Mouse (Mus musculus) midbrain, postnatal 0 days (tissue): Measurements from ENCODE around the gene Gm6657. TPM values are rescaled to one million over a fixed set of nuclear protein-coding genes. Genes with fewer than 3 reads are reported as not detected.

Experiments
- ATAC-seq: fragments of 200-750 bp; cut with Nextera tagmentation; 2 replicates; pipeline ENCODE4 v1.8.0; 2017; ENCODE audit warnings: moderate number of reproducible peaks, mild to moderate bottlenecking, moderate TSS enrichment, moderate library complexity; ENCODE audit not compliant: low FRiP score
- DNase-seq: peaks from one replicate; pipeline ENCODE4 v3.0.0-alpha.2; 2015; ENCODE audit warnings: low spot score
- H3K27ac ChIP-seq: fragments of 300-500 bp; sonication (generic); 2 replicates; pipeline ENCODE4 v1.5.1; 2014; ENCODE audit warnings: low read depth, mild to moderate bottlenecking, low read length, mixed read lengths
- H3K27me3 ChIP-seq: fragments of 300-500 bp; sonication (generic); 2 replicates; pipeline ENCODE4 v1.6.1; 2014; ENCODE audit warnings: low read length, control low read depth, mixed read lengths; ENCODE audit not compliant: insufficient read depth
- H3K36me3 ChIP-seq: fragments of 300-500 bp; sonication (generic); 2 replicates; pipeline ENCODE4 v1.6.1; 2014; ENCODE audit warnings: low read length, control low read depth, mixed read lengths; ENCODE audit not compliant: insufficient read depth
- H3K4me1 ChIP-seq: fragments of 300-500 bp; sonication (generic); 2 replicates; pipeline ENCODE4 v1.6.1; 2014; ENCODE audit warnings: mild to moderate bottlenecking, control low read depth, antibody characterized with exemption, low read length, mixed read lengths; ENCODE audit not compliant: insufficient read depth
- H3K4me2 ChIP-seq: fragments of 300-500 bp; sonication (generic); 2 replicates; pipeline ENCODE4 v1.6.1; 2014; ENCODE audit warnings: low read depth, mild to moderate bottlenecking, low read length, mixed read lengths; ENCODE audit not compliant: poor library complexity, severe bottlenecking
- H3K4me3 ChIP-seq: fragments of 300-500 bp; sonication (generic); 2 replicates; pipeline ENCODE4 v1.5.1; 2014; ENCODE audit warnings: low read depth, mild to moderate bottlenecking, low read length, moderate library complexity
- H3K9ac ChIP-seq: fragments of 300-500 bp; sonication (generic); replicated peaks from 2 replicates; pipeline ENCODE4 v1.6.1; 2014; ENCODE audit warnings: mild to moderate bottlenecking, low read length, moderate library complexity, mixed read lengths; ENCODE audit not compliant: poor library complexity, severe bottlenecking
- H3K9me3 ChIP-seq: fragments of 300-500 bp; sonication (generic); 2 replicates; pipeline ENCODE4 v1.6.1; 2016; ENCODE audit warnings: low read length, control low read depth
- CTCF ChIP-seq: IDR thresholded peaks from 2 replicates; pipeline ENCODE4 v1.5.1; 2016; ENCODE audit warnings: antibody characterized with exemption, mild to moderate bottlenecking
- WGBS: fragments of 180-500 bp; shearing (Covaris S2); extraction: QIAGEN DNeasy Blood & Tissue Kit; methylation state at CpG from one replicate; pipeline ENCODE4 v1.1.7; 2014; 5-methylcytosine and 5-hydroxymethylcytosine counted together
- polyA plus RNA-seq: library from polyadenylated mRNA; unstranded; fragments of >200 nt; fragmentation: Nextera tagmentation; extraction: Ambion mirVana; gene quantifications from 2 replicates; pipeline ENCODE4 v1.2.1, GENCODE M21; 2015
- total RNA-seq: library from RNA; depleted of rRNA; stranded (reverse); fragments of >200 nt; gene quantifications from 2 replicates; pipeline ENCODE4 v1.2.3, GENCODE M21; 2014

Gene Gm6657
- total and polyA plus RNA-seq, 2 experiments from 2014 or later, result not detected

GRCm38 (mm10) chr12:78219191-78219825, 25.3 kb downstream of the Gm6657 start:
- Histone ChIP-seq H3K4me1 (no peaks in the 10 kb centered on the region), H3K36me3 (no peaks in the 10 kb centered on the region), H3K9me3 (no peaks in the 10 kb centered on the region), H3K27ac (no peak overlapping the region), H3K4me2 (no peak overlapping the region), H3K4me3 (no peak overlapping the region), H3K9ac (no peak overlapping the region), H3K27me3 (no peaks in the 10 kb centered on the region)
- 91% methylated on average over 4 of the region's 4 CpGs for WGBS
- no peak for DNase-seq
- ATAC-seq, result no peak
- no peak for TF ChIP-seq CTCF

- Histone ChIP-seq H3K4me1 (peaks cover 6% of the 10 kb centered on the region; the same call in 1 of the 2 replicates), H3K36me3 (no peaks in the 10 kb centered on the region), H3K4me2 (peak within 1 kb of the TSS; percentile 68), H3K27me3 (no peaks in the 10 kb centered on the region), H3K9me3 (no peaks in the 10 kb centered on the region), H3K9ac (peak within 1 kb of the TSS; percentile 77), H3K4me3 (peak within 1 kb of the TSS; percentile 83), H3K27ac (peak within 1 kb of the TSS; percentile 94)
- DNase-seq (peak; percentile 95), ATAC-seq (peak; percentile 96)
- TF ChIP-seq CTCF, result no peak; the same call in none of the 2 replicates
- WGBS, result under 1% methylated on average over 69 of the region's 70 CpGs
Measured at GRCm38 (mm10) chr12:78225707-78226518, 31.9 kb downstream of the Gm6657 start, which contains the start of gene Gphn. Gphn (plus strand) TSS chr12:78226379.

- Histone ChIP-seq H3K36me3 (no peaks in the 10 kb centered on the region), H3K4me2 (peak overlapping the region; percentile 68)
- TF ChIP-seq CTCF, result no peak
Measured at GRCm38 (mm10) chr12:78226519-78226875, 32.5 kb downstream of the Gm6657 start.

GRCm38 (mm10) chr12:78227021-78227932, 33.2 kb downstream of the Gm6657 start:
- no peaks in the 10 kb centered on the region for H3K27me3 ChIP-seq
- ATAC-seq (peak; percentile 25), DNase-seq (peak; percentile 54)
- peak overlapping the region; percentile 68 for H3K4me2 ChIP-seq
- under 1% methylated on average over 35 of the region's 57 CpGs for WGBS
- H3K9me3 ChIP-seq, result no peaks in the 10 kb centered on the region
- H3K36me3 ChIP-seq, result no peaks in the 10 kb centered on the region
- peak overlapping the region; percentile 77 for H3K9ac ChIP-seq
- H3K4me3 ChIP-seq, result peak overlapping the region; percentile 83
- TF ChIP-seq CTCF, result no peak
- peaks cover 6% of the 10 kb centered on the region; the same call in 1 of the 2 replicates for H3K4me1 ChIP-seq
- H3K27ac ChIP-seq, result peak overlapping the region; percentile 94

More at GRCm38 (mm10) chr12:78226519-78226875, 32.5 kb downstream of the Gm6657 start:
- Histone ChIP-seq H3K9me3 (no peaks in the 10 kb centered on the region), H3K4me1 (peaks cover 6% of the 10 kb centered on the region; the same call in 1 of the 2 replicates), H3K9ac (peak overlapping the region; percentile 77), H3K27me3 (no peaks in the 10 kb centered on the region), H3K4me3 (peak overlapping the region; percentile 83), H3K27ac (peak overlapping the region; percentile 94)
- DNase-seq, result peak; percentile 95
- peak; percentile 91 for ATAC-seq
- WGBS, result 2% methylated on average over 40 of the region's 48 CpGs

GRCm38 (mm10) chr12:78228139-78228538, 34.1 kb downstream of the Gm6657 start:
- DNase-seq, result no peak
- no peak for TF ChIP-seq CTCF
- Histone ChIP-seq H3K27ac (no peak overlapping the region), H3K27me3 (no peaks in the 10 kb centered on the region), H3K4me1 (peaks cover 6% of the 10 kb centered on the region; the same call in 1 of the 2 replicates), H3K36me3 (no peaks in the 10 kb centered on the region), H3K4me2 (peak overlapping the region; percentile 68), H3K4me3 (peak overlapping the region; percentile 83), H3K9ac (0 out of 2 replicates have a peak overlapping the region, but pooled peaks have one; percentile 42), H3K9me3 (no peaks in the 10 kb centered on the region)
- WGBS, result 33% methylated on average over 4 of the region's 4 CpGs
- ATAC-seq, result no peak
